In the genomic region with DNA sequence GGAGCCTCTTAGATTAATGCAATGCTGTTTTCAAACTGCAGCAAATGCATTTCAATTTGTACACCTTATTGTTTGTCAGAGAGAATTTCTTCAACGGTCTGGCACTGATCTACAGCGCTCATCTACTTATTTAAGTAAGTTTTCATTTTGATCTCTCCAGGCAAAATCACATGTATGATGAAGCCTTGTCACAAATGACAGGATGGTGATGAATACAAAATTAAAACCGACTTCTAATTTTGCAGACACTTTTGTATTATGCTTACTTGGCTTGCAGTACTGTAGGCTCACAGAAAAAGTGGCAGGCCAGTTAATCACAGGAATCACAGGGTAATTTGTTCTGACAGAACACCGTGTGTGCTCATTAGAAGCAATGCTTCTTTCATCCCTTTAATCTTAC, we compare ENCODE assay signal across 24 mouse cellular contexts.
DNase-seq lines count a peak whose midpoint lies in the region; ATAC-seq and TF ChIP-seq lines count a peak whose summit lies in the region.
"Had no signal": no experiment of that assay in that cellular context is flagged by ENCODE, and none has a peak within 500 bp of the region (broad histone marks: within the 10 kb centered on the region; RNA-seq: fewer than 3 reads in every experiment).

No protein-coding gene starts in this region.

- H3K36me3 ChIP-seq in hindbrain, embryonic 16.5 days (ENCODE audit: control insufficient read depth, insufficient read depth, low read length) = no peaks in the 10 kb centered on the region
- H3K36me3 ChIP-seq in hindbrain, embryonic 13.5 days = no peaks in the 10 kb centered on the region
- no peaks in the 10 kb centered on the region for H3K36me3 ChIP-seq in forebrain, embryonic 15.5 days
- H3K36me3 ChIP-seq: heart, embryonic 12.5 days; limb, embryonic 13.5 days; liver, embryonic 13.5 days; neural tube, embryonic 15.5 days; stomach, embryonic 15.5 days had no signal

- 0 out of 2 replicates have a peak, but pooled peaks cover 2% of the 10 kb centered on the region for H3K9me3 ChIP-seq in hindbrain, embryonic 16.5 days (ENCODE audit: control insufficient read depth, low read length)
- H3K9me3 ChIP-seq in hindbrain, embryonic 13.5 days = 0 out of 2 replicates have a peak, but pooled peaks cover 5% of the 10 kb centered on the region
- peaks cover 4% of the 10 kb centered on the region; the same call in 1 of the 2 replicates for H3K9me3 ChIP-seq in forebrain, embryonic 15.5 days
- H3K9me3 ChIP-seq: heart, embryonic 12.5 days; limb, embryonic 13.5 days; liver, embryonic 13.5 days; neural tube, embryonic 15.5 days; stomach, embryonic 15.5 days had no signal

- H3K27me3 ChIP-seq in hindbrain, embryonic 16.5 days (replicated peaks; ENCODE audit: control insufficient read depth, insufficient read depth, low read length) = no peaks in the 10 kb centered on the region
- H3K27me3 ChIP-seq in hindbrain, embryonic 13.5 days = no peaks in the 10 kb centered on the region
- no peaks in the 10 kb centered on the region for H3K27me3 ChIP-seq in forebrain, embryonic 15.5 days
- H3K27me3 ChIP-seq: heart, embryonic 12.5 days; limb, embryonic 13.5 days; liver, embryonic 13.5 days; neural tube, embryonic 15.5 days; stomach, embryonic 15.5 days had no signal

- H3K27ac ChIP-seq in hindbrain, embryonic 16.5 days (ENCODE audit: low read depth, low read length) = no peak overlapping the region
- no peak overlapping the region for H3K27ac ChIP-seq in hindbrain, embryonic 13.5 days
- H3K27ac ChIP-seq in forebrain, embryonic 15.5 days (replicated peaks) = 0 out of 2 replicates have a peak overlapping the region, but pooled peaks have one; percentile 0
- H3K27ac ChIP-seq: gastrocnemius, adult 2 months; limb, embryonic 13.5 days; liver, embryonic 13.5 days; neural tube, embryonic 15.5 days; stomach, embryonic 15.5 days had no signal

- peak; percentile 82 for DNase-seq in brain, embryonic 14.5 days (ENCODE audit: low read depth)
- peak; percentile 58 for DNase-seq in retina, embryonic 14.5 days (ENCODE audit: low spot score)
- no peak for DNase-seq in gastrocnemius, postnatal 4 days (ENCODE audit: low spot score in 2 of 2)
- no peak for DNase-seq in left cerebral cortex, adult 9 months (ENCODE audit: low spot score in 2 of 2)
- DNase-seq: adrenal gland, adult 2 months; cerebellum, adult 18-20 months; gastrocnemius, adult 2 months; heart, adult 11 months; heart, postnatal 14 days; kidney, adult 2 months; kidney, postnatal 10 days; layer of hippocampus, adult 9-11 months; liver, embryonic 13.5 days; lung, embryonic 14.5 days; lung, postnatal 36 days; right cerebral cortex, postnatal 25 days had no signal

- no peak for TF ChIP-seq CTCF in brain, embryonic 14.5 days (IDR thresholded peaks at IDR 0.05; ENCODE audit: borderline replicate concordance, extremely low read depth, insufficient read depth, insufficient read length)

- WGBS in hindbrain, embryonic 16.5 days = 43% methylated on average over 4 of the region's 4 CpGs
- 55% methylated on average over 4 of the region's 4 CpGs for WGBS in hindbrain, embryonic 13.5 days
- 19% methylated on average over 4 of the region's 4 CpGs for WGBS in forebrain, embryonic 15.5 days

- TF ChIP-seq POLR2A in brain, embryonic 14.5 days (IDR thresholded peaks at IDR 0.05; ENCODE audit: borderline replicate concordance, extremely low read depth, insufficient read depth, insufficient read length, poor library complexity, severe bottlenecking) = no peak

- peak; percentile 71; the same call in 1 of the 2 replicates for ATAC-seq in hindbrain, embryonic 16.5 days
- no peak for ATAC-seq in hindbrain, embryonic 13.5 days (ENCODE audit: low FRiP score)
- peak; percentile 76 for ATAC-seq in forebrain, embryonic 15.5 days (replicated peaks)
- ATAC-seq: inflammation-experienced regulatory T-cells, adult 6 months had no signal

- no peak overlapping the region for H3K4me3 ChIP-seq in hindbrain, embryonic 16.5 days (ENCODE audit: low read length)
- H3K4me3 ChIP-seq in hindbrain, embryonic 13.5 days = no peak overlapping the region
- no peak overlapping the region for H3K4me3 ChIP-seq in forebrain, embryonic 15.5 days
- H3K4me3 ChIP-seq: gastrocnemius, adult 2 months; heart, embryonic 12.5 days; limb, embryonic 13.5 days; liver, embryonic 13.5 days; neural tube, embryonic 15.5 days; stomach, embryonic 15.5 days had no signal

- H3K4me2 ChIP-seq in hindbrain, embryonic 16.5 days (ENCODE audit: low read length) = no peak overlapping the region
- no peak overlapping the region for H3K4me2 ChIP-seq in hindbrain, embryonic 13.5 days
- no peak overlapping the region for H3K4me2 ChIP-seq in forebrain, embryonic 15.5 days (replicated peaks)
- H3K4me2 ChIP-seq: heart, embryonic 12.5 days; limb, embryonic 13.5 days; liver, embryonic 13.5 days; lung, embryonic 14.5 days; neural tube, embryonic 15.5 days; stomach, embryonic 15.5 days had no signal

- no peak overlapping the region for H3K9ac ChIP-seq in hindbrain, embryonic 16.5 days (ENCODE audit: low read depth, low read length)
- H3K9ac ChIP-seq in hindbrain, embryonic 13.5 days = no peak overlapping the region
- H3K9ac ChIP-seq in forebrain, embryonic 15.5 days (replicated peaks) = no peak overlapping the region
- H3K9ac ChIP-seq: heart, embryonic 12.5 days; limb, embryonic 13.5 days; liver, embryonic 13.5 days; lung, embryonic 14.5 days; neural tube, embryonic 15.5 days; stomach, embryonic 15.5 days had no signal

- H3K4me1 ChIP-seq in hindbrain, embryonic 16.5 days (ENCODE audit: control insufficient read depth, insufficient read depth, low read depth, low read length) = no peaks in the 10 kb centered on the region
- H3K4me1 ChIP-seq in hindbrain, embryonic 13.5 days (replicated peaks) = no peaks in the 10 kb centered on the region
- no peaks in the 10 kb centered on the region for H3K4me1 ChIP-seq in forebrain, embryonic 15.5 days
- H3K4me1 ChIP-seq: heart, embryonic 12.5 days; limb, embryonic 13.5 days; liver, embryonic 13.5 days; neural tube, embryonic 15.5 days; stomach, embryonic 15.5 days had no signal

Comparison
In these comparisons a context has a peak if more than half of its experiments do, and no peak if none do; other contexts are left out.
1. DNase-seq: peak in brain, embryonic 14.5 days (single experiment) and retina, embryonic 14.5 days (single experiment); none in gastrocnemius, postnatal 4 days (0 of 2) and left cerebral cortex, adult 9 months (0 of 2).